Mouse (Mus musculus) c-Kit-negative CD71-positive TER-119-positive erythroid progenitor cells, embryonic 14.5 days (primary cell): ENCODE results near the gene Gm281.
A peak's percentile ranks its signal among the peaks of the same experiment; 100 is the strongest.
"Not testable (repeated sequence)": the region's sequence is repeated elsewhere in the genome, so short reads cannot be mapped to it uniquely, and the experiment has no call there.

Experiments used
- DNase-seq: peaks from one replicate; pipeline ENCODE4 v3.0.0-alpha.2; 2013; ENCODE audit warnings: low read depth, low spot score

The Gm281 gene

DNA sequence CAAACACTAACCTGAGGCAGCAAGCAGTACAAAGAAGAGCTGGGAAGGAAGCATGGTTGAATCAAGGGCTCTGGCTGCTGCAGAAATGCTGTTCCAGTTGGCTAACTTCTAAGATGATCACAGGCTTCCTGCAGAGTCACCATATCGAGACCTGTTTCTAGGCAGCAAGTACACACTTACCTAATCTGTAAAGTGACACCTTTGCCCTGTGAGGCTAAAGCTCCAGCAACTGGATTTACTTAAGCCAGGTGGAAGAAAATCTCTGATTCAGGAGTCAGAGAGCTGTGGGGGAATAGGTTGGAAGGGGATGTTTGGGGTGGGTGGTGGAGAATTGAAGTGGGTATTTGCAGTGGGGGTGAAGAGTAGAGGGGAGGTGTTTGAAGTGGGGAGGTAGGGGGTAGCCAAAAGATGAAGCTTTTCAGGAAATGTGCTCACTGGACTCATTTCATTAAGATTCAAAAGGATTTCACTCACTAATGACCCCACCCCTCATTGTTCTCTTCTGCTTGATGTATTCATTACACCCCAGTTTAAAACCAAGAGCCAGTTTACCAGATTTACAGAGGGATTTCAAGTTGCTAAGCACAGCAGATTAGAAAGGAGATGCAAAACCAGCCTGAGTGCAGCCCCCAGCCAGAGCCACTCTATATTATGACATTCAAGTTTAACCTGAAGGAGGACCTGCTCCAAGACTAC, at the start of gene Gm281:
Gene Gm281 (minus strand): TSS at position 92 of the 696 bp plus-strand sequence.
- DNase-seq = no peak

DNA sequence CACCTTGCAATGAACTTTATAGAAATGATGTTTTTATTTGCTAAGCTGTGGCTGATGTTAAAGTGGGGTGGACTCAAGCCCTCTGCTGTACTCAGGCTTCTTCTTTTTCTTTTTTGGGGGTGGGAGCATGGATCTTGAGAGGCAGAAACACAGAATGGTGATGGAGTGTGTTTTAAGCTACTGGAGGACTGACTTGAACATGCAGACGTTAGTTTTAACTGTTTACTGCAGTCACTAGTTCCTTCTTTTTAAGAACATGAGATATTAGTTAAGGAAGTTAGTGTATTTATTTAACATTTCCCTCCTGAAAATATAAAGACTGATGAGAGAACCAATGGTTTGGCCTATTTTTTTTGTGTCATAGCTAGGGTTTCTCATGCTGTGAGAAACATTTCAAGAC, 49.2 kb upstream of the Gm281 start:
- DNase-seq = no peak

DNA sequence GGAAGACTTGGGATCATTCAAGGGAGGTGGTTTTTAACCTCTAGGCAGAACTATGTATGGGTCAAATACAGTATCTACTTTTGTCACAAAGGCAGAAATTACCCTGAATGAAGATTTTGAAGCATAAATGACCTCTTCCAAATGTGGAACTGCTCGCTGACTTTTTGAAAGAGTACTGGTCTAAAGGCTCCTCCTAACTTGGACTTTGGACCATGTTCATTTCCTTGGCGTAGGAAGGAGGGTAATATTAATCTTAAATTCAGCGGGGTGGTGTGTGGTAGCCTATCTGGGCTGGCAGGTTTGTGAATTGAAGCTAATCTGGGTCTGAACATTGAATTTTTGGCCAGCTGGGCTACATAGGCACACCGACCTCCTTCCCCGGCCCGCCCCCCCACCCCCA, 48.2 kb upstream of the Gm281 start:
- DNase-seq = no peak

DNA sequence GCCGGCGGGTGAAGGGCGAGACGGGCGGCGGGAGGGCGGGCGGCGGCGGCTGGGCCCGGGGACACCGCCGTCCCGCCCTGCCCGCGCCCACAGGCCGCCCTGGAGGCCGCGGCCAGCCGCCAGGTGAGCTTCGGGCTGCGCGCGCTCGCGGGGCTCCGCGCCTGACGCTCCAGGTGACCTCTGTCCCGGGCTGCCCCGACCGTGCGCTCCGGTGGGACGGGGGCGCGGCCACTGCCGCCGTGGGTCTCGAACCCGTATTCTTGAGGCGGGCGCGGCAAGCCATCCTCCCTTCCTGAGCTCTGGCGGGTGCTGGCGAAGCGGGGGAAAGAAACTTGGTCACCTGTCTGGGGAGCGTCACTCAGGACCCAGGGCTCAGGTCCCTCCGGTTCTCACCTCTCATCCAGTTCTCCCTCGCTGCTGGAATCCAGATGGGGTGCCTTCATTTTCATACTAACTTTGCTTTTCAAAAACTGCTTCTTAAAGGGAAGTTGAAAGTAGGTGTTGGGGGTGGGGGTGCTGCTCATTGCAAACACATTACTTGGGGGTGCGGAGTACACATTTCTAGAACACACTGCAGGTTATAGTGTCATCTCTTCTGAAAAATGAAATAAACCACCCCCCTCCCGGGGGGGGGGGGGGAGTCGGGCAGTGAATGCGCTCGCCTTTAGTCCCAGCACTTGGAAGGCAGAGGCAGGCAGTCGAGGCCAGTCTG, 47.3 kb upstream of the Gm281 start, which contains the start of the genes Atxn7 and Thoc7:
Gene Atxn7 (plus strand): TSS at position 40 of the 712 bp plus-strand sequence.
Gene Thoc7 (minus strand): TSS at position 452 of the 712 bp plus-strand sequence.
- no peak for DNase-seq

DNA sequence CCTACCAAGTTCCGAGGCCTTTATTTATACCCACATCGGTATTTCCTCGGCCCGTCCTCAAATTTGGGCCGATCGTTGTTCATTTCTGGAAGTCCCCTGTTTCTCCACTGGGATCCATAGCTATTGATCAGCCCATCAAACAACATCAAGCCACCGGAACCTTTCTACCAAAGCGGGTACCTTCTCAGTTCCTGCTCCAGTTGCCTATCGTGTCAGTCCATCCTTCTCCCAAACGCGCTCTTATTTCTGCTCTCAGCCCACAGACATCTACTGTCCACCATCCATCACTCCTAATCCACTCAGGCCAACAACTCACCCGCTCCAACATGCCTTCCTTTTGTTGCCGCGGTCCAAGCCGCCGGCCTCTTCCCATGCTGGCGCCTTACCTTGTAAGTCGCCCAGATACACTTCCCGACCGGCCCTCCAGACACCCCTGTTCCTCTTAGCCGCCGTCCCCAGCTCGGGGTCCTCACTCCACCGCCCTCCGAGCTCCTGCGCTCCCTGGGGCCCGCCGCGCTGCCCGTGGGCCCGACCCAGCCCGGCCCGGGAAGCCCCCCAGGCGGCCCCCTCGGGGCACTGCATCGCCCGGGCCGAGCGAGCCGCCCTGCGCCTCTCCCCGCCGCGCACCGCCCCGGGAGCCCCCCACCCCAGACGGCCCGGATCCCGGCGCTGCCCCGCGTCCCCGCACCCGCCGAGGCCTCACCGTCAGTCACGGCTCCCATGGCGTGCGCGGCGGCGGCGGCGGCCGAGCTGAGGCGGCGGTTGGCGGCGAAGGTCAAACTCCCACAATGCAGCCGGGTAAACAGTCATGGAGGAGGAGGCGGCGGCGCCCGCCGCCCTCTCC, 46.4 kb upstream of the Gm281 start:
- DNase-seq = no peak

DNA sequence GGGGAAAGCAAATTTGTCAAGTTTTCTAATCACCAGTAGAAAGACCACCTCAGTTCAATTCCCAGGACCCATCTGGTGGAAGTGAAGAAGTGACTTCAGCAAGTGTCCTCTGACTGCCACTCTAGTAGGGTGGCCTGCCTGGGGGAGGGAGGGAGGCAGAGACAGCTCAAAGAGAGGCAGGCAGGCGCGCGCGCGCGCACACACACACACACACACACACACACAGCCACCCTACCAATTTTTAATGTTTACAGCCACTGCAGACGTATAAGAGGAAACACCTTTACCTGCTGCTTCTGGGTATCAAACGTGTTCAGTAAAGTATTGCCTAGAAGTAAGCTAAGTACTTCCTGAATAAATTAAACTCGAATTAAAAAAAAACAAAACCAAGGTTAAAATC, 45.8 kb upstream of the Gm281 start:
- DNase-seq = no peak

DNA sequence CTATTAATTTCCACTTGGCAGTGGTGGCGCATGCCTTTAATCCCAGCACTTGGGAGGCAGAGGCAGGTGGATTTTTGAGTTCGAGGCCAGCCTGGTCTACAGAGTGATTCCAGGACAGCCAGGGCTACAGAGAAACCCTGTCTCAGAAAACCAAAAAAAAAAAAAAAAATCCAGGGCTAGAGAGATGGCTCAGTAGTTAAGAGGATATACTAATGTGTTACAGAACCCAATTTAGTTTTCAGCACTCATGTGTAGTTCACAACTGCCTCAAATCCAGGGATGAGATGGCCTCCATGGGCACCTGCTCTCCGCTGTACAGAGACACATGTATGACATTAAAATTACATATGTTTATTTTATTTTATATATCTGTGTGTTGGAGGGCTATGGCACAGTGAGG, 37.9 kb upstream of the Gm281 start:
- not testable (repeated sequence) for DNase-seq

DNA sequence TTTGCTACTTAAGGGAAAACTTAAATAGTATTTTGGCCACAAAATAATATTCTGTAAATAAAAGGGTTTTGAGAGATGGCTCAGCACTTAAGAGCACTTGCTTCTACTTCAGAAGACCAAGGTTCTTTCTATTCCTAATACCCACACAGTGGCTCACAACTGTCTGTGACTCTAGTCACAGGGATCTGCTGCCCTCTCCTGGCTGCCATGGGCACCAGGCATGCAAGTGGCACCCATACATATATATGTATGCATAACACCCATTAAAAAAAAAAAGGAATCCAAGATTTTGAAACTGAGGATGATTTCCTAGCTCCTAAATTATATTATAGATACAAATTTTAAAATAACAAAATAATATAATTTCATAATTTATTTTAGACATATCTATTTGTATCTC, 36.1 kb upstream of the Gm281 start:
- DNase-seq = no peak

DNA sequence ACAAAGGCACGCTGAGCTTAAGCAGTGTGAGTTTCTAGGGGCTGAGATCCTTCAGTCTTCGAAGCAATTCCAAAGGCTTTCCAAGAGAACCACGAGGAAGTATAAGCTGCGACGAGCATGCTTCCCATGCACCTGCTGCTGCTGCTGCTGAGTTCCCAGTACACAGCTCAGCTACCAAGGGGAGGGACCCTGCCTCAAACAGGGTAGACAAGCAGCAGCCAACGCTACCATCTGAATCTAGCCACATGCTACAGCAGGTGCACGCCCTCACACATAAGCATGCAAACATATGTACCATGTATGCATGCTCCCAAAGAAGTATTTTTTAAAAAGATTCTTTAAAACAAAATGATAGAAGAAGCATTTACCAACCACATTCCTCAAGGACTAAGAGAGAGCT, 34.1 kb upstream of the Gm281 start:
- no peak for DNase-seq

DNA sequence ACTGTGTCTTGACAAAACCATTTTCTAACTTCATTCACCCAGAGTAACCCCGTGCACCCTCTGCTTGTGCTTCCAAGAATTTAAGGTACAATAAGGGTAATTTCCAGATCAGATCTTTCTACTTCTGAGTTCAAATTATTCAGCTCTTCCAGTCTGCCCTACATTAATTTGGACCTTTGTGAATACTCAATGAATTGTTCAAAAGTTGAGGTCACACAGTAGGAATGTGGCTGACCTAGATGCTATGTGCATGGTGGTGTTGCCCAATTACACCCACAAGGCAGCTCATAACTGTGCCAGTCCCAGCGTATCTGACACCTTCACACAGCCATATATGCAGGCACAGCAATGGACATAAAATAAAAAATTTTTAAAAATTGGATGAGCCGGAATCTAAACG, 30.4 kb upstream of the Gm281 start:
- DNase-seq = no peak

DNA sequence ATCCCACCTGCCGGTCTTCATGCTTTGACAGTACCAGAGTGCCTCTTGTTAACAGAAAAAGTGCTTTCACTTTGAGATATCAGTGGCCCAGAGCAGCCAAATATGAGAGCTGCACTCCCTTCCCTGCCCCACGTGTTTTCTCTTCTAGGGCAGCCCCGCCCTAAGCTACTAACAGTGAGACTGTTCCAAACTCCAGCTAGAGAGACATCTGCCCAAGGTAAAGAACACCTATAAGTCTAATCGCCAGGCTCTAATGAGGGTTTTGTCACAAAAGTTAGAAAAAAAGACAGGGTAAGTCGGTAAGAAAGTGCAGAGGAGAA, 19.7 kb upstream of the Gm281 start:
- DNase-seq = no peak

DNA sequence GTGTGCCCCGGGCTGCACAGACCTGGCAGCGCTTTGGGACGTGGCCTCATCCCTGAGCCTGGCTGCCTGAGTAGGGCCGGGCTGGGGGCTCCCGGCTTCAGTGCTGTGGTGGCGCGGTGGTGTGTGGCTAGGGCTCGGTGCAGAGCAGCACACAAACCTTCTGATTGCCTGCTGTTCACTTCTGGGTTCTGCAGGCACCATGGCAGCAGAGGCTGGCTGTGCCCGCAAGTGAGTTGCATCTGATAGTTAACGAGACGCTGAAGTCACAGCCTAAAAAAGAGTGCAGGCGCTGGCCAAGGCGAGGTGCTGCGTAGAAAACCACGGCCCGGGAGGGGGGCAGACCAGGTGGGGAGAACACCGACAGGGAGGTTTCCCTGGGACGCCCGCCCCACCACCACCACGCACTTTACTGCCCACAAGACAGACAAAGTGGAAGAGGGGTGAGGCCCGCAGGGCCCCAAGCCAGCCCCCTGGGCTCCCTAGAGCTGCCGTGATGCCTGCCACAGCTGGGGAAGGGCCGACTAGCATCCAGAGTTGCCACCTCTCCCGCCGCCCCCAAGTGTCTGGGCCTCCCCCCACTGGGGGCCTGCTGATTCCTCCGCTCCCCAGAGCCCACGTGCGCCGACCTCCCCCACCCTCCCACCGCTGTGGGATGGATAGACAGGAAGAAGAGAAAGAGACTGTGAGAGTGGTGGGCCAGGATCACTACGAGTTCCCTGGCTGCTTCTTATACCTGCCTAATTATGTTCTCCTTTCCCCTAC, 19.2 kb upstream of the Gm281 start:
- no peak for DNase-seq

DNA sequence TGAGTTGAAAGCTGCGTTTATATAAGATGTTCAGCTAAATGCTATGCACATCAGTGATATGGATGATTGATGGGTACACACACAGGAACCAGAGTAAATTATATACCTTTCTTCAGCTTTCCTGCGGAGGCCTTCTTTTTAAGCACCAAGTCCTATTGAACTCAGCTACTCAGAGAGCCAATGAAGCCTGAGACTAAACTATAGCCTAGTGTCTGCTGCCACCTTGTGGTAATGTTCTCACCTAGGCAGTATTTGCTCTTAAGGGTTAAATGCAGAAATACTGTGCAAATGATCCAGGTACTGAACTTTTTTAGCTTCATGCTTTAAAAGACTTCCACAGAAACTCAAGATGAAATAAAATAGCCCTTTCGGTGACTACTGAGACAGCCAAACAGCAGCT, 3.4 kb upstream of the Gm281 start:
- peak; percentile 2 for DNase-seq

DNA sequence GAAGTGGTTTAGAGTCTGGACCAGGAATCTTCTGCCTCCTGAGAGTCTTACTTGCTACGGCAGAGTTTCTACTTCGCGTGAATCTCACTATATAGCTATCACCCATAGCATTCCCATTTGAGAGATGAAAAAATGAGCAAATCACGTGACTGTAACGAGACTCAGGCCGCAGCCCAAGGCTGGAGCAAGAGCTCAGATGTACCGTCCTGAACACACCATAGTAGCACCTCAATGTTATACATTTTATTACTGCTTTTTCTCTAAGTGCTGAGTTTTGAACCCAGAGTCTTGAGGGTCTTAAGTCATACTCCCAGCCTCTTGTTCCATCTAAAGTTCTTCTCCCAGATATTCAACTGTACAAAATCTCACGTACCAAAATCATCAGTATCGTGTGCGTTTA, 2.9 kb upstream of the Gm281 start:
- no peak for DNase-seq

DNA sequence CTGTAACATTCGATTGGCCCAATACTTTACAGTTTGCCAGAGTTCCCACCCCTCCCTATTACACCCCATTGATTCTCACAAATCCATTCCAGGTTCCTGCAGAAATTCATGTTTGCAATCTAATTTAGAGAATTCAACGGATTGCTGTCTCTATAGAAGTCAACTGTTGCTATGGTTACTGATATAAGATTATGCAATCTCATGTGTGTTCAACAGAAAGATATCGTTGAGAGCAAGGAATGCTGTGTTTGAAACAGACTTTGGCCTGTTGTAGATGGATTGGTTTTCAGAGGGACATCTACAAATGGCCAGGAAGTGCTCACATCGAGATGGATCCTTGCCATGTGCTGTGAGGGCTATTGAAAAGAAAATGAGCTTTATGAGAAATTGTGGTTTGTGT, 929 bp upstream of the Gm281 start:
- no peak for DNase-seq

DNA sequence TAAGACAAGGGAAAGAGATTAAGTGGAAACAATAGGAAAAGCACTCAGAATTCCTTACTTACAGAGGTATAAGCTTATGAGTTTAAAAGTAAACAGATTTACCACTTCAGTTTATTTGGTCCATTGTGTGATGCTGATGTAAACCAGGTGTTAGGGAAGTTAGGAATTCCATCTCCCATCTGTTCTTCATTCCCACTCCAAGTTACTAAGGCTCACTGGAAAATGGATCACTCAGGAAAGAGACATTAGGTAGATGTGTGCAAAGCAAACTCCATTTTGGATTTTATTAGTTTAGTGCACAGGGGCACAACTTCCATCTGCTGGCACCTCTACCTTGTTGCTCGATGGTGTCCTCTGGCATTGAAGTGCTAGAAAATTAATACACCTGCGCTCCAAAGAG, 4.1 kb downstream of the Gm281 start:
- no peak for DNase-seq

DNA sequence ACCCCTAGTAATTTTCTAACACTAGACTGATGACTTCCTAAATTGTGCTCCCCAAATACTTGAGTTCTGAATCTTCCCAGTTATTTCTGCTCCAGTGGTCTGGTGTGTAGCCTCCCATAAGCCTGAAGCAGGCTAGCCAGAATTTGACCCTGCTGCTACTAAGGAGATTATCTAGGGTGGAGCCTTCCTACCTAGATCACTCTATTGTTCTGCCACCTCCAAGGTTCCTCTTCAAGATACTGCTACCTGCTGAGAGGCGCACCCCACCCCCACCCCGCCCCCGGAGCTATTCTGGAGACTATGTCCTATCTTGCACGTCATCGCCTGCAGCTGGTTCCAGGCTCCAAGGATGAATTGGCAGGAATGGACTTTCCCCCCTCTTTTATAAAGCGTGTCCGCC, 7.1 kb downstream of the Gm281 start:
- no peak for DNase-seq

DNA sequence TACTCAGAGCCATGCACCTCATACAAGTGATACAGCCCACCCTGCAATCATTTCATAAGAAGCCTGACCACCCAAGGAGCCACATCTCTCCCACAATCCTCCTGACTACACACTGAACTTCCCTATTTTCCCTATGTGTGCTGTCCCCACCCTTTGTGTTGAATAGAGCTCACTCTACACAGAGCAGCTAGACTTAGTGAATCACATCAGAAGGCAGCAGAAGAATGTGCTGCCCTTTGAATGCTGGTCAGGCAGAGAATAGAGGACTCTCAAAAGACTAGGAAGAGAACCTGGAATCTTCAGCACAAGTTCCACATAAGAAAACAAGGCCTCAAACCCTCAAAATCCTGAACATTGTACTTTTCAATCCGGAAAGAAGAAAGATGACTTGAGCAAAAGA, 7.8 kb downstream of the Gm281 start:
- DNase-seq = no peak

DNA sequence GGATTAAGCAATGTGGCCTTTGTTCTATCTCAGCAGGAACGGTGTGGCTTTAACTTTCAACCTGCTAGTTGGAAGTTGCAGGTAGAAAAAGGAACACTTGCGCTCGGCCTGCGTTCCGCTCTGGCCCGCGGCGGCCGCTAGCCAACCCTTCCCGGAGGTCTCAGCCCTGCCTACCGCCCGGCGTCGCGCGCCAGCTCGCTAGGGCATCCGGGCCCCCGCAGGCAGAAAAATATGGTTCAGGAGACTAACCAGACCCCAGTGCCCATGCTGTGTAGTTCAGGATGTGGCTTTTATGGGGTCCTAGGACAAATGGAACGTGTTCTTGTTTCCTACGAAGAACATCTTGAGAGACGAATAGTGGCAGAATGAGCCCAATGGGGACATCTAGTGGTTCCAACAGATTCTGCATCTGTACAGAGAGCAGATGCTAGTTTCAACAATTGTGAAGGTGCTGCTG, 12.6 kb downstream of the Gm281 start:
- no peak for DNase-seq

DNA sequence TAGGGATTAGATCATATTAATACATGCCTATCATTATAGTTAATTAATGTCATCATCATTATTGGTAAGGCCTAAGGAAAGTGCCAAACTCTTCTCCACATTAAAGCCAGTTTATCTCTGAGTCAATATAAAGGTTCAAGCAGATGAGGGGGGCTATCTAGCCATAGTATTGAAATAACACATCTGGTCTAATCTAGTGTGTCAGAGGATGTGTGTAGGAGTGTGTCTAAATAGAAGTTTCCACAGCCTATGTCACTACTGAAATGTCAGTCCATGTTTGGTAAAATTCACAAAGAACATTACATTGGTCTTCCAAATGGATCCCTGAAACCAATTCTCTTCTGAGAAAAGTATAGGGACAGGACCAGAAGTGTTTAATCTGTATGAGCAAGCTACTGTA, 19.1 kb downstream of the Gm281 start:
- no peak for DNase-seq

DNA sequence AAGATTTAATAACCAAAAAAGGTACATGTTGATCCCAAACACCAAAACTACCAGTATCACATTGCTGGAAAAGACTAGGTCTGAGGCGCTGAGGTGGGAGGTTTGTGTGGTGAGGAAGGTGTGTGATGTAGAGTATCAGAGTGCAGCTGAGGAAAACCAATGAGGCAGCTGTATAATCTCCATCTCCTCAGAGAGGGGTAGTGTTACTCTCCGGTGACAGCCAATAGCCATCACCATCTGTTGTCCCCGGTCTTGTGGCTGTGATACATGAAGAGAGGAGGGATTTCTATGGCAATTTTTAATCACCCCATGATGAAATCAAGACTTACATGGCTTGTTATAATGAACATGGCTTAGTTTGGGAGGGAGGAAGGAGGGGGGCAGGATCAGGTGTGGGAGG, 20.5 kb downstream of the Gm281 start:
- no peak for DNase-seq

DNA sequence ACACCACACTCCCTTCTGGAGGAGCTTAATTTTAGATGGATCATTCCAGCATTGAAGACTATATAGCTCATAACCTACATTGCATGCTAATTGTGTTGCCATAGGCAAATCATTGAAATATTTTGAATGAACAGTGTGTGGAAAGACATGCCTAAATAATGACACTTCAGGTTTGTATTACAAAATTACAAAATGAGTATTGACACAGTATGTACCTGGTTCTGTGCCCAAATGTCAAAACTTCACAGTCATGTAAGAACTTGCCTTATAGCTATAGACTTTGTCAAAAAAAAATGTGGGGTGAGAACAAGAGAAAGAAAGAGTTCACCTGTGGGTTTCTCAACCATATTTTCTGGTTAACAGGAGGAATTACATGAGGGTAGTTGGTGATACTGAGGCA, 52.9 kb downstream of the Gm281 start:
- no peak for DNase-seq
